Mouse (Mus musculus) lung, embryonic 14.5 days (tissue): ENCODE results near the gene Cryz. TPM values are rescaled to one million over a fixed set of nuclear protein-coding genes. Genes with fewer than 3 reads are reported as not detected.

ENCODE experiments used
- ATAC-seq: fragments of 200-750 bp; cut with Nextera tagmentation; 2 replicates; pipeline ENCODE4 v1.8.0; 2017; ENCODE audit warnings: mild to moderate bottlenecking, moderate TSS enrichment, moderate library complexity; ENCODE audit not compliant: insufficient read depth
- DNase-seq: peaks from one replicate; pipeline ENCODE4 v3.0.0-alpha.2; 2015
- H3K27ac ChIP-seq: fragments of 300-500 bp; sonication (generic); 2 replicates; pipeline ENCODE4 v1.5.1; 2014; ENCODE audit warnings: low read depth, mild to moderate bottlenecking, moderate library complexity
- H3K27me3 ChIP-seq: fragments of 300-500 bp; sonication (generic); 2 replicates; pipeline ENCODE4 v1.6.1; 2014; ENCODE audit warnings: low read length, control low read depth; ENCODE audit not compliant: insufficient read depth
- H3K36me3 ChIP-seq: fragments of 300-500 bp; sonication (generic); 2 replicates; pipeline ENCODE4 v1.6.1; 2014; ENCODE audit warnings: control low read depth; ENCODE audit not compliant: insufficient read depth
- H3K4me1 ChIP-seq: fragments of 300-500 bp; sonication (generic); 2 replicates; pipeline ENCODE4 v1.6.1; 2014; ENCODE audit warnings: antibody characterized with exemption, control low read depth; ENCODE audit not compliant: insufficient read depth
- H3K4me2 ChIP-seq: fragments of 300-500 bp; sonication (generic); 2 replicates; pipeline ENCODE4 v1.6.1; 2014; ENCODE audit warnings: mild to moderate bottlenecking
- H3K4me3 ChIP-seq: fragments of 300-500 bp; sonication (generic); 2 replicates; pipeline ENCODE4 v1.5.1; 2014; ENCODE audit warnings: low read depth, low read length
- H3K9ac ChIP-seq: fragments of 300-500 bp; sonication (generic); 2 replicates; pipeline ENCODE4 v1.6.1; 2014
- H3K9me3 ChIP-seq: fragments of 300-500 bp; sonication (generic); 2 replicates; pipeline ENCODE4 v1.6.1; 2016; ENCODE audit warnings: low read depth, low read length, control low read depth
- CTCF ChIP-seq: IDR thresholded peaks from 2 replicates; pipeline ENCODE4 v1.5.1; 2016; ENCODE audit warnings: antibody characterized with exemption, low read depth
- WGBS: fragments of 180-500 bp; shearing (Covaris S2); extraction: QIAGEN DNeasy Blood & Tissue Kit; methylation state at CpG from one replicate; pipeline ENCODE4 v1.1.7; 2014; 5-methylcytosine and 5-hydroxymethylcytosine counted together
- polyA plus RNA-seq: library from polyadenylated mRNA; unstranded; fragments of >200 nt; fragmentation: Nextera tagmentation; extraction: Ambion mirVana; gene quantifications from 2 replicates; pipeline ENCODE4 v1.2.1, GENCODE M21; 2014

Gene Cryz
- polyA plus RNA-seq, 1 experiment from 2014 or later: 19.6 TPM

GRCm38 (mm10) chr3:154654284-154654683, 57.8 kb downstream of the Cryz start:
- Histone ChIP-seq H3K36me3 (no peaks in the 10 kb centered on the region), H3K9ac (no peak overlapping the region), H3K4me3 (no peak overlapping the region), H3K9me3 (no peaks in the 10 kb centered on the region), H3K4me2 (no peak overlapping the region), H3K27ac (no peak overlapping the region), H3K4me1 (no peaks in the 10 kb centered on the region), H3K27me3 (0 out of 2 replicates have a peak, but pooled peaks cover 2% of the 10 kb centered on the region)
- peak; percentile 30; the same call in 1 of the 2 replicates for ATAC-seq
- no peak for DNase-seq
- no peak for TF ChIP-seq CTCF
- 25% methylated on average over 6 of the region's 6 CpGs for WGBS

- Histone ChIP-seq H3K36me3 (no peaks in the 10 kb centered on the region), H3K27ac (no peak overlapping the region), H3K4me3 (no peak overlapping the region), H3K9me3 (no peaks in the 10 kb centered on the region), H3K4me1 (no peaks in the 10 kb centered on the region), H3K9ac (no peak overlapping the region), H3K27me3 (0 out of 2 replicates have a peak, but pooled peaks cover 2% of the 10 kb centered on the region), H3K4me2 (no peak overlapping the region)
- WGBS: 52% methylated on average over 12 of the region's 12 CpGs
- no peak for ATAC-seq
- DNase-seq: peak; percentile 8
- no peak for TF ChIP-seq CTCF
Measured at GRCm38 (mm10) chr3:154654901-154655300, 58.4 kb downstream of the Cryz start.

GRCm38 (mm10) chr3:154655711-154656110, 59.2 kb downstream of the Cryz start:
- Histone ChIP-seq H3K27ac (no peak overlapping the region), H3K36me3 (no peaks in the 10 kb centered on the region)

DNA sequence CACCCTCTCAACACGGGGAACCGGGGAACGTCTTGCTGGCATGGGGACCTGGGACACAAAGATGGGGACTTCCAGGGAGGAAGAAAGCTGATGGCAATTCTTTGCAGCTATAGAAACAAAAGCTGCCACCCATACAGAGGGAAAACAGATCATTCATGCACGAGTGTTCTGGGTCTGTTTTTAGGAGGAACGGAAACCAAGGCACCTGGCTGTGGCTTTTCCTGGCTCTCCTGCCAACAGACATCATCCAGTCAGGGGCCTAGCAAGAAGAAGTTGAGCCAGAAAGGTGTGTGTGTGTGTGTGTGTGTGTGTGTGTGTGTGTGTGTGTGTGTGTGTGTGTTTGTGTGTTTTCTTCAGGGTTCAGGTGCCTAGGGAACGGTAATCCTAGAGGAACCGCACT, 67.0 kb downstream of the Cryz start, which contains the start of gene Erich3:
Erich3 (plus strand) TSS at position 315 of the 400 bp plus-strand sequence.
- peak within 1 kb of the TSS; percentile 53 for H3K4me2 ChIP-seq
- DNase-seq (no peak), ATAC-seq (0 out of 2 replicates have a peak, but pooled peaks have one; percentile 6)
- H3K27me3 ChIP-seq: peaks cover 35% of the 10 kb centered on the region
- no peak within 1 kb of the TSS for H3K9ac ChIP-seq
- H3K4me1 ChIP-seq: no peaks in the 10 kb centered on the region
- TF ChIP-seq CTCF: no peak
- H3K4me3 ChIP-seq: peak within 1 kb of the TSS; percentile 22; the same call in 1 of the 2 replicates
- no peaks in the 10 kb centered on the region for H3K36me3 ChIP-seq
- no peak within 1 kb of the TSS for H3K27ac ChIP-seq
- WGBS: 19% methylated on average over 7 of the region's 7 CpGs
- no peaks in the 10 kb centered on the region for H3K9me3 ChIP-seq

More at GRCm38 (mm10) chr3:154655711-154656110, 59.2 kb downstream of the Cryz start:
- 0 out of 2 replicates have a peak, but pooled peaks cover 2% of the 10 kb centered on the region for H3K27me3 ChIP-seq
- no peak overlapping the region for H3K4me3 ChIP-seq
- H3K9ac ChIP-seq: no peak overlapping the region
- DNase-seq (no peak), ATAC-seq (no peak)
- no peaks in the 10 kb centered on the region for H3K9me3 ChIP-seq
- no peak overlapping the region for H3K4me2 ChIP-seq
- WGBS: 76% methylated on average over 5 of the region's 5 CpGs
- H3K4me1 ChIP-seq: no peaks in the 10 kb centered on the region
- no peak for TF ChIP-seq CTCF

DNA sequence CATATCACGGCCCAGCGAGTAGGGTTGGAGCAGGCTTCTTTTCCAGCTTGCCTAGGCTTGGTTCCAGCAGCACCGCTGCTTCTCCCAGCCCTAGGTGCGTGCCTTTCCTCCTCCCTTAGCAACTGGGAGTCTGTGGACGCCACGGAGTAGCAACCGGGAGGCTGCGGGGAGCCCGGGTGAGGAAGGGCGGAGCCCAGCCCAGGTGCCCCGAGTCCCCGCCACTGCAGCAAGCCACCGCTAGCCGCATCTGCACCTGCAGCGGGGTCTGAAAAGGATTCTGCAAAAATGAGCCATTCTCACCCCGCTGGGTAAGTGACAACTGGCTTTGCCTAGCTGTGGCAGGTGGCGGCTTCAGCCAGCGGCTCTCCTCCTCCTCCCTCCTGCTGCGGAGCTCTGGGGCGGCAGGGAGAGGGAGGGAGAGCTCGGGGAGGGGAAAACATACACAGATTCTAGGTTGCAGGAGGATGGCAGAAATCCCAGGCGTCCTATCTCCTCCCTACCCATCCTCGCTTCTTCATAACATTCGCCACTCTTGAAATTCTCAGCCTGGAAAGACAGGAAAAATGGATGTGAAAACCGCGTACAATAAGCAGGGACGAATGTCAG, 67.6 kb downstream of the Cryz start:
- 2% methylated on average over 26 of the region's 27 CpGs for WGBS
- Histone ChIP-seq H3K27ac (no peak overlapping the region), H3K4me1 (no peaks in the 10 kb centered on the region), H3K9me3 (no peaks in the 10 kb centered on the region), H3K36me3 (no peaks in the 10 kb centered on the region), H3K4me3 (peak overlapping the region; percentile 22; the same call in 1 of the 2 replicates), H3K27me3 (peaks cover 35% of the 10 kb centered on the region), H3K4me2 (peak overlapping the region; percentile 53), H3K9ac (no peak overlapping the region)
- peak; percentile 79 for ATAC-seq
- peak; percentile 34 for DNase-seq
- no peak for TF ChIP-seq CTCF

DNA sequence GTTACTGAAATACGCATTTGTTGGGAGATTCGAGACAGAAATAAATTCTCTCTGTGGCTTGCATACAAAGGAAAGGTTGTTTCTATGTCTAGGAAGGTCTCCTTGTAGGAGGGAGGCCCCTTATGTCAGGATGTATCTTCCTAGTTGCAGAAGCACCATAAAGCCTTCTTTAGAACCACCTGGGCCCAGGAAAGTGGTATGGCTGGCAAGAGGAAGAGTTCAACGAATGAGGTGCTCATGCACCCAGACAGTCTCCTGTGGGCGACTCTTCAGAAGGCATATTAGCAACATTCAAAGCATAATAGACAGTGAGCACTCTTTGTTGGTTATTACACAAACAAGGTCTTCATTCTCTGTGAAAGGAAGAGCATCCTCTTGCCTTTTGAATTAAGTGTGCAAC, 68.1 kb downstream of the Cryz start:
- Histone ChIP-seq H3K27ac (no peak overlapping the region), H3K9me3 (no peaks in the 10 kb centered on the region), H3K4me3 (no peak overlapping the region), H3K27me3 (peaks cover 35% of the 10 kb centered on the region), H3K9ac (no peak overlapping the region), H3K4me2 (no peak overlapping the region), H3K4me1 (no peaks in the 10 kb centered on the region), H3K36me3 (no peaks in the 10 kb centered on the region)
- ATAC-seq: no peak
- TF ChIP-seq CTCF: no peak
- DNase-seq: no peak
- 39% methylated on average over 4 of the region's 4 CpGs for WGBS

DNA sequence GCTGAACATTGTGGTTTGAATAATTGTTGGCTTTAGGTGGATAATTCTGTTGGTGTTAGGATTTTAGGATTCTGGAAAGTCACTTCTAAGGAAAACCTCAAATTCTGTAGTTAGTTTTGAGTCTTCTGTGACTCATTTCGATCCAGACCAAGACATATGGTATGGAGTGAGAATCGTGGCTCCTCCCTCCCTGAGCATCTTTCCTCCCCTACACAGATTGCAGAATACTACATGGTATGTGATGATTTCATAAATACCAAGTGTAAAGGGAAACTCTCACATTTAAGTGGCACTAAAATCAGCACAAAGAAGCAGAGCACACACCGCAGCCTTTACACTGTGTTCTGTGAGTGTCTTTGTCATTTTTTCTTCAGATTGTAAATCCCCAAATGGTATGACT, 72.0 kb downstream of the Cryz start:
- no peak for ATAC-seq
- no peaks in the 10 kb centered on the region for H3K4me1 ChIP-seq
- peaks cover 25% of the 10 kb centered on the region for H3K27me3 ChIP-seq
- DNase-seq: no peak
- H3K36me3 ChIP-seq: no peaks in the 10 kb centered on the region
- no peak overlapping the region for H3K27ac ChIP-seq
- H3K9ac ChIP-seq: no peak overlapping the region
- no peak overlapping the region for H3K4me3 ChIP-seq
- no peak overlapping the region for H3K4me2 ChIP-seq
- no peaks in the 10 kb centered on the region for H3K9me3 ChIP-seq
- TF ChIP-seq CTCF: no peak
- WGBS: 77% methylated on average over 3 of the region's 3 CpGs
